Mouse (Mus musculus) thymus, postnatal 36 days (tissue): ENCODE data around the gene Vmn1r4.
A peak's percentile ranks its signal among the peaks of the same experiment; 100 is the strongest.

Experiments used
- DNase-seq, 2 experiments: peaks; one replicate each; pipeline ENCODE4 v3.0.0; 2022; ENCODE audit warnings: mixed read lengths in 2 of 2

Gene Vmn1r4

GRCm38 (mm10) chr6:56923726-56924707, at the start of gene Vmn1r4, which contains the start of gene Nt5c3:
Gene Vmn1r4, plus strand, starts transcription at chr6:56924015.
Gene Nt5c3, minus strand, starts transcription at chr6:56923932.
- peak; percentile 94 to 95 for DNase-seq

GRCm38 (mm10) chr6:56876870-56877269, 46.9 kb upstream of the Vmn1r4 start:
- DNase-seq: no peak

GRCm38 (mm10) chr6:56877985-56878384, 45.8 kb upstream of the Vmn1r4 start:
- DNase-seq: no peak

- DNase-seq: no peak
Measured at GRCm38 (mm10) chr6:56879352-56879955, 44.4 kb upstream of the Vmn1r4 start.

GRCm38 (mm10) chr6:56888561-56888960, 35.3 kb upstream of the Vmn1r4 start:
- no peak for DNase-seq

GRCm38 (mm10) chr6:56890762-56891161, 33.1 kb upstream of the Vmn1r4 start:
- no peak for DNase-seq

- DNase-seq: no peak
Measured at GRCm38 (mm10) chr6:56899601-56900000, 24.2 kb upstream of the Vmn1r4 start.

- no peak for DNase-seq
Measured at GRCm38 (mm10) chr6:56901336-56901735, 22.5 kb upstream of the Vmn1r4 start.

- peak; percentile 50 to 58 for DNase-seq
Measured at GRCm38 (mm10) chr6:56901824-56902386, 21.9 kb upstream of the Vmn1r4 start.

GRCm38 (mm10) chr6:56902606-56903520, 21.0 kb upstream of the Vmn1r4 start:
- no peak for DNase-seq

GRCm38 (mm10) chr6:56903831-56904230, 20.0 kb upstream of the Vmn1r4 start:
- DNase-seq: no peak

GRCm38 (mm10) chr6:56904330-56904729, 19.5 kb upstream of the Vmn1r4 start:
- DNase-seq: no peak

GRCm38 (mm10) chr6:56904982-56905381, 18.8 kb upstream of the Vmn1r4 start:
- no peak for DNase-seq

GRCm38 (mm10) chr6:56905486-56905885, 18.3 kb upstream of the Vmn1r4 start:
- DNase-seq: no peak

GRCm38 (mm10) chr6:56906121-56906846, 17.5 kb upstream of the Vmn1r4 start:
- no peak for DNase-seq

- DNase-seq: no peak
Measured at GRCm38 (mm10) chr6:56907973-56908372, 15.8 kb upstream of the Vmn1r4 start.

GRCm38 (mm10) chr6:56908397-56908796, 15.4 kb upstream of the Vmn1r4 start:
- DNase-seq: no peak

GRCm38 (mm10) chr6:56908912-56909311, 14.9 kb upstream of the Vmn1r4 start:
- DNase-seq: peak; percentile 63 to 66

- no peak for DNase-seq
Measured at GRCm38 (mm10) chr6:56910910-56911309, 12.9 kb upstream of the Vmn1r4 start.

- DNase-seq: no peak
Measured at GRCm38 (mm10) chr6:56913092-56913858, 10.5 kb upstream of the Vmn1r4 start.

- peak; percentile 50 to 52 for DNase-seq
Measured at GRCm38 (mm10) chr6:56916279-56916678, 7.5 kb upstream of the Vmn1r4 start.
